Mouse (Mus musculus) induced T-regulatory cell, adult 2 months (primary cell): ENCODE measurements around the gene Sh3kbp1.

Experiments
- DNase-seq: peaks from one replicate; pipeline ENCODE4 v3.0.0-alpha.2; 2012; ENCODE audit warnings: low read depth

Gene Sh3kbp1

GRCm38 (mm10) chrX:159924759-159925158 lies 297.7 kb downstream of the Sh3kbp1 start:
- DNase-seq: no peak

DNA sequence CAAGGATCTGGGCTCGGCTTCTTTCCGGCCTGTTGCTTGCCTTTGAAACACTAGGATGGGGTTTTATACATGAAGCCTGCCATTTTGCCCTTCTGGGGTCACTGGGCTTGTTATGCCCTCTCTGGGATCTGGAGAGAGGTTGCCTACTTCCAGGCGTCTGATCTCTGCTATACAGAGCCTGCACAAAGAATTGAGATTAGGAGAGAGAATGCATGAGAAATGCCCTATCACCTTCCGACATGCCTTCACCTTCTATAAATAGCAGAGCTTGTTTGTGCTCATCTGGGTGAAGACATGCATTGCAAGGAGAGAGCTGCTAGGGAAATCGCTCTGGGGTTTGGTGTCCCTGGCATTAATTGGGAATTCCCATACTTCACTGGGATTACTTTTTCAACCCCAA lies 301.1 kb downstream of the Sh3kbp1 start:
- no peak for DNase-seq

GRCm38 (mm10) chrX:159928834-159929233 lies 301.8 kb downstream of the Sh3kbp1 start:
- no peak for DNase-seq

DNA sequence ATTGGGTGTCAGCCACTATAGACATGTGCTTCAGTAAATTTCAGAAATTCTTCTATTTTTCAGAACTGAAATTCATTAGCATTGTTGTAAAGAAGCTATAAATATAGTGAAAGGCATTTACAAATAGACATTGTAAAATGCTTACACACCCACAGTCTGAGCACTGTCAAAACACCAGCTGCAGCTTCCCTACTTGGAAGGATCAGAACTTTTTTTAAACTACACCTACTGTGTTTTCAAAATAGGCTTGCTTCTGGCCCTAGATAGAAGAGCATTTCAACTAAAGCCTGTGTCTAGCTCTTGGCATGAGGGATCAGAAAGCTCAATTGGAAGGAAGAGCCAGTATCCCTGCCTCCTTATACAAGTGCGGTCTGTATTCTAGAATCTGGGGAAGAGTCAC lies 305.0 kb downstream of the Sh3kbp1 start:
- DNase-seq: no peak

DNA sequence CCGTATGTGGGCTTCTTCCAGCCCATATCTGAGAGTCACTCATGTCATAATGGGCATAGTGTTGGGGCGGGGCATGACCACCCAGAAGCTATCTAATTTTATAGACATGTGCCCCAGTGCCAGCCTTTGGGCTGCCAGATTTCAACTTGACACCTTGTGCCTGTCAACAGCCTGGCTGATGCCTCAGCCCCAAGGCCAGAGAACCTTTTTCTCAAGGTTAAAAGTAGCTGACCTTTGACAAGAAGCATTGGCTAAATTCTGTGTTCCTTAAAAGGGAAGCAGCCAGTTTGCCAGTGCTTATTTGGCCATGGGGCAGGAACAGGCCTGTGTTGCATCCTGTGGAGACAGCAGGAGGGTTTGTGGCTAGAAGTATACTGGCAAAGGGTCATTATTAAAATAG lies 315.5 kb downstream of the Sh3kbp1 start:
- DNase-seq: no peak

DNA sequence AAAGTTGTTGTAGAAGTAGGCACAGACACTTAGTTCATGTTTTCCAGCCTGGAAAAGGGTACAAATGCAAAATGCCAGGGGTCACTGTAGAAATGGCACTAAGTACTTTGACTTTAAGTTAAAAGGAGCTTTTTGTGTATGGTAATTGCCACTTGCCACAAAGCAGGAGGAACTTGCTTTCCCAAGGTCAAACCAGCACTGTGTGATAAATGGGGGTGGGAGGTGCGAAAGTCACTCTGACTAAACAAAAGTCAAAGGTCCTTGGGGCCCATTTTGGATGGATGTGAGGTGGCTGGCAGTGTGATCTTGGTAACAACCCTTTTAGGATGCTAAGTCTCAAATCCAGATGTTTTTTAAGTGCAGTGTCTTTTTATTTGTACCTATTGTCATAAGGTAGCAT lies 316.5 kb downstream of the Sh3kbp1 start:
- DNase-seq: no peak

- no peak for DNase-seq
These were observed 326.7 kb downstream of the Sh3kbp1 start for GRCm38 (mm10) chrX:159953546-159954429.

GRCm38 (mm10) chrX:159954430-159954779 lies 327.3 kb downstream of the Sh3kbp1 start:
- DNase-seq: no peak

DNA sequence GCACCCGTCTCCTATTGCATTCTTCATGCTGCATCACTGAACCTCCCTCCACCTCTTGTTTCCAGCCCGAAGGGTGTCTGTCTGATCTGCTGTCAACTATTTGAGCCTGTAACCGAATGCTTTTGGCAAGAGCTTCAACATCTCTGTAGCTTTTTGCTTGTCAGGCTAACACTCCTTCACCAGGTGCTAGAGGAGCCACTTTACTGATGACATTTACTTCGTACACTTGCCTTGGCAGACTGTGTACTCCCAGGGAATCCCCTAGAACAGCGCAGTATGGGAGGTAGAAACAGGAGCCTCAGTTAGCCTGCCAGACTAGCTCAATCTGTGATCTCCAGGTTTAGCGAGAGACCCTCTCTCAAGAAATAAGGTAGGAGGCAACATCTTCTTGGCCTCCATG lies 328.4 kb downstream of the Sh3kbp1 start:
- no peak for DNase-seq

- no peak for DNase-seq
These were observed 334.3 kb downstream of the Sh3kbp1 start for GRCm38 (mm10) chrX:159961385-159961784.

DNA sequence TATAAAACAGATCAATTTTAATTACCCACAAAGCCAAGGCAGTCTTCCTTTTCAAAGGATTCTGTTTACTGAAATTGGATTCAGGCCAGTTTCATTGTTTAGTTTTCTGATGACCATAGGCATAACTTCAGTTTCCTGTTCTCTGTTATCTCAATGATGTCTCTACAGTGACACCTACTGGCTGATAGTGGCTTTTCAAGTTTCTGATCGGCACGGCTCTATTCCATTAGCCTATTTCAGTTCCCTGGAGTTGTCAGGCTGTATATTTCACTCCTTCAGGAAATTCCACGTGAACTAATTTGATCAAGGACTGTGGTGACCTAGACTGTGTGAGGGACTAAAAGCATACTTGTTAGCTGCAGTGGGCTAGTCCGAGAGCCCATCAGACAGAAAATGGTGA lies 336.2 kb downstream of the Sh3kbp1 start:
- peak; percentile 71 for DNase-seq

- no peak for DNase-seq
These were observed 336.9 kb downstream of the Sh3kbp1 start for GRCm38 (mm10) chrX:159963925-159964324.

DNA sequence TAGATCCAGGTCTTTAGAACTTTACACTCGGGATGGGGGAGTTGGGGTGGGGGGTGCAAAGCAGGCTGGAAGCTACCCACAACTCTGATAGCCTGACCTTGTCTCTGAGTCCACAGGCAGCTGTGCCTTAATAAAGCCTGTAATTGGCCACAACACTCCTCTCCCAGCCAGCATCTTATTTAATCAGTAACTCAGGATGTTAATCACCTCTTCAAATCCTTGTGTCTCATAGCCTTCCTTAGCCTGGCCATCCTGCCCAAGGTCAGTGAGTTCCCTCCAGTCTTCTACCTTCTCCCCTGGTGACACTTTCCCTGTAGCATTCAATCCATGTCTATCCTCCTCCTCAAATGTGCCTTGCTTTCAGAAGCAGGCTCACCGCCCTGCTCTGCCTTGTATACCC lies 342.0 kb downstream of the Sh3kbp1 start:
- no peak for DNase-seq

DNA sequence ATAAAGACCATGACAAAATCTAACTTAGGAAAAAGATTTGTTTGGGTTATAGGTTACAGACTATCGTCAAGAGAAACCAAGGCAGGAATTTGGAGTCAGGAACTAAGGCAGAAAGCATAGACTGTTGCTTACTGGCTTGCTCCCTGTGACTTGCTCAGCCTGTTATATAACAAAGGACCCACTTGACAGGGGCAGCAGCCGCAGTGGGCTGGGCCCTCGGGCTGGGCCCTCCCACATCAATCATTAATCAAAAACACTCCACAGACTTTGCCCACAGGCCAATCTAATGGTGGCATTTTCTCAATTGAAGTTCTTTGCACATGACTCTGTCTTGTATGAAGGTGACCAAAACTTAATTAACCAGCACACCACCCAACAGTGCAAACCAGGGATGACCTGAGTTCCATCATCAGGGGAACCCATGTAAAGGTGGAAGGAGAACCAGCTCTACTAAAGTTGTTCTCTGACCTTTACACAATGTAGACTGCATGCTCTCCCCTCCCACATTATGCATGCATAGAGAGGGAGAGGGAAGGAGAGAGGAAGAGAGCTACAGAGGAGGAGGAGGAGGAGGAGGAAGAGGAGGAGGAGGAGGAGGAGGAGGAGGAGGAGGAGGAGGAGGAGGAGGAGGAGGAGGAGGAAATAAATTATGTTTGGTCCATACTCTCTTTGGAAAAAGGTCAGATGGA lies 344.2 kb downstream of the Sh3kbp1 start:
- DNase-seq: no peak

GRCm38 (mm10) chrX:159973730-159974129 lies 346.7 kb downstream of the Sh3kbp1 start:
- DNase-seq: peak; percentile 55

DNA sequence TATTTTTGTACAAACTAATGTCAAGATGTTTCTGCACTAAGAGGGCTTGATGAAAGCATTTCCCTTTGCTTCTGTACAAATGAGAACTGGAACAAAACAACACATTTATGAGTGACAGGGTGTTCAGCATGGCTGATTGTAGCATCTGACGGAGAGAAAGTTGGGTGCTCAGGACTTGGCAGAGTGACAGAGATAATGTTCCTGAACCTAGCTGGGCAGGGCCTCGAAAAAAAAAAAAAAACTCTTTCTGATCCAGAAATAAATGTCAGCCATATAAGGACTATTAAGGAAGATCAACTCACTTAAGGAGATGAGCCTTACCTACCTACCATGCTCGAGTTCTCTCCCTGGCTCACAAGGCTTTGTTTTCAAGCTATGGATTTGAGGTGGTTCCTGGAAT lies 349.2 kb downstream of the Sh3kbp1 start:
- no peak for DNase-seq

DNA sequence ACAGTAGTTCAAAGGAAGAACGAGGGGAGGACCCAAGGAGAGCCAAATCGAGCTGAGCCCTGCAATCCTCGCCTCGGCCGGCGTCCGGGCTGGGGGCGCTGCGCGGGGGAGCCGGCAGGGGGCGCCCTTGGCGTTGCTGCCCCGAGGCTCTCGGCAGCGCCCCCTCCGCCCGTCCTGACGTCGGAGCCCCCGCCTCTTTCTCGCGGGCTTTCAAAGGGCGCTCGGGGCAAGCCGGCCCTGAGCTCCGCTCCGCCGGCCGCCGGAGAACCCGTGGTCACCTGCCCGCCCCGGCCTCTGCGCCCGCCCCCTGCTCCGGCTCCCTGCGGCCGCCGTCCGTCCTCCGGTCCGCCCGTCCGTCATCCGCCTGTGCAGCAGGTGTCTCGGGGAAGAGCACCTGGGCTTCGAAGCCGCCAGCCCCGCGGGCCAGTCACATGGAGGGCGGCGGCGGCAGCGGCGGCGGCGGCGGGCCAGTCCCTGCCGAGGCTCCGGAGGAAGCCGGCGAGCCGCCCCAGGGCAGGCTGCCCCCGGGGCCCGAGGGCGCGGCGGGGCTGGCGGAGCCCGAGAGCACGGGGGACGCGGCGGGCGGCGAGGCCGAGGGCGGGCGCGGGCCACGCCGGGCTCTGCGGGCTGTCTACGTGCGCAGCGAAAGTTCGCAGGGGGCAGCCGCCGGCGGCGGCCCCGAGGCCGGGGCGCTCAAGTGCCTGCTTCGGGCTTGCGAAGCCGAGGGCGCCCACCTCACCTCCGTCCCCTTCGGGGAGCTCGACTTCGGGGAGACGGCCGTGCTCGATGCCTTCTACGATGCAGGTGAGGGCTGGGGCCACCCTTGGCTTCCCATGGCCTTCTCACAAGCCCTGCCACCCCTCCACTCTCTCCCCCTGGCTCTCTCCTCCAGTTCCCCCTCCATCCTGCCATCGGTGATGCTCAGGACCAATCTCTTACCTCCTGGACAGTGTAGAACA lies 361.2 kb downstream of the Sh3kbp1 start, which contains the start of gene Map3k15:
TSS of gene Map3k15 (plus strand) at position 432 of the 959 bp plus-strand sequence.
- peak; percentile 76 for DNase-seq

GRCm38 (mm10) chrX:159995808-159996207 lies 368.7 kb downstream of the Sh3kbp1 start:
- DNase-seq: no peak
